Mouse (Mus musculus): Measurements from ENCODE around the gene Hoxa7. TPM values are rescaled to one million over a fixed set of nuclear protein-coding genes. Genes with fewer than 3 reads are reported as not detected.

Hoxa7 gene
- polyA plus RNA-seq, 1 experiment, result 11.9 TPM

DNA sequence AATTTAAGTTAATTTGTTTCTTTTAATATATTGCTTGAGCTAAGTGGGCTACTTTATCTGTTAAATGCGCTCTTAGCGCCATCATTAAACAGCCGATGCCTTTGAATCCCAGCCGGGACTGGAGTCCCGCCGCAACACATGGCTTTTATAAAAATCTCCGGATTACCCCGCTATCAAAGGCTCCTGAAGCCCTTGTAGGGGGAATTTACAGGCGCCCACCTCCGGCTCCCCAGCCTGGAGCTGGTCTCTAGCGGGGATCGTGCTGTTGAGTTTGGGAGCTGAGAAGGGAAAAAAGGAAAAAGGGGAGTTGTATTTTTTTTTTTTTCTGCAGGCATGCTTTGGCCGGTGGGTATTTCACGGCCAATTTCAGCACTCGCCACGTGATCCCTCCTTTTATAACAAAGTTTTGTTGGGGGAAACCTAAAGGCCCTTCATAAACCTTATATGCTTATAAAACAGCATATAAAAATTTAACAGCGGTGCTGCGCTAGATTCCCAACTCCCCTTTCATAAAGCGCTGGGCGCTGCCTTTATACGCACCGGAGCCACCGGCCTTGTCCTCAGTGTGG lies 22.9 kb upstream of the Hoxa7 start:
- Histone ChIP-seq H3ac (ENCODE audit: control insufficient read depth, insufficient read length) (peak overlapping the region; percentile 73), H3K4me2 (ENCODE audit: low read depth) (peak overlapping the region; percentile 86), H3K27me3 (ENCODE audit: control insufficient read depth, insufficient read depth, insufficient read length) (no peaks in the 10 kb centered on the region), H3K79me2 (ENCODE audit: control insufficient read depth, insufficient read depth) (peaks cover 43% of the 10 kb centered on the region), H3K36me3 (ENCODE audit: control insufficient read depth, insufficient read depth) (no peaks in the 10 kb centered on the region), H3K4me3 (peak overlapping the region; percentile 90)
- peak; percentile 40 for TF ChIP-seq USF1 (IDR thresholded peaks at IDR 0.05; ENCODE audit: low read depth)
- peak; percentile 7 for TF ChIP-seq POLR2A (IDR thresholded peaks at IDR 0.05; ENCODE audit: insufficient read length, low read depth)
- no peak for TF ChIP-seq E2F4 (IDR thresholded peaks at IDR 0.05; ENCODE audit: insufficient read depth)
- TF ChIP-seq POLR2AphosphoS2 (IDR thresholded peaks at IDR 0.05; ENCODE audit: insufficient read length, low read depth), result no peak

DNA sequence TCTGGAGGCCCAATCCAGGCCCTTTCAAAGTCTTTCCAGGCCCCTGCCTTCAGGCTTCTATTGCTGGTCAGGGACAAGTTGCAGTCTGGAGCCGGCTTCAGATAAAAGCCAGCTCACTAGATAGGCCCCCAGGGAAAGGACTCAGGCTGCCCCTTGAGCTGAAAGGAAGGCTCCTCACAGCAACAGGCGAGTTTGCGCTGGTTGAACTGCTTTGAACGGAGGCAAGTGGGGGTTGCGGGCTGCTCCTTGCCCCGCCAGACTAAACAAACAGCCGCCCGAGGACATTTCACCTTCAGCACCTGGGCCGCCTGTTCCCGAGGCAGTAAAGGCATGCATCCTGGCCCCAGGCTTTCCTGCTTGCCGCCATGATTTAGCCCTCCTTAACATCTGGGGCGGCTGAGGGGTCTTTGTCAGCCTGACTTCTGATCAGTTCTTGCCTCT lies 22.0 kb upstream of the Hoxa7 start:
- TF ChIP-seq TCF3 (IDR thresholded peaks at IDR 0.05; ENCODE audit: insufficient read length, low read depth) (no peak), SRF (IDR thresholded peaks at IDR 0.05; ENCODE audit: control insufficient read depth, insufficient read length, low read depth) (no peak), MYOD1 (IDR thresholded peaks at IDR 0.05; ENCODE audit: control insufficient read depth in 1 of 3, insufficient read length in 2 of 3, low read depth in 2 of 3) (no peak), TCF12 (IDR thresholded peaks at IDR 0.05; ENCODE audit: insufficient read depth, poor library complexity, severe bottlenecking) (no peak), MYOG (IDR thresholded peaks at IDR 0.05; ENCODE audit: control insufficient read depth in 1 of 3, insufficient read depth in 1 of 3, insufficient read length in 2 of 3, low read depth in 2 of 3) (no peak), REST (IDR thresholded peaks at IDR 0.05; ENCODE audit: insufficient read depth, insufficient read length) (no peak), POLR2A (IDR thresholded peaks at IDR 0.05; ENCODE audit: insufficient read length, low read depth) (no peak), POLR2AphosphoS2 (IDR thresholded peaks at IDR 0.05; ENCODE audit: insufficient read length, low read depth) (no peak), CEBPB (IDR thresholded peaks at IDR 0.05; ENCODE audit: insufficient read depth, poor library complexity, severe bottlenecking) (no peak), USF1 (IDR thresholded peaks at IDR 0.05; ENCODE audit: low read depth) (no peak), E2F4 (IDR thresholded peaks at IDR 0.05; ENCODE audit: insufficient read depth) (no peak), MAX (IDR thresholded peaks at IDR 0.05; ENCODE audit: low read depth) (no peak)
- no peaks in the 10 kb centered on the region for H3K27me3 ChIP-seq (ENCODE audit: control insufficient read depth, insufficient read depth, insufficient read length)
- peaks cover 52% of the 10 kb centered on the region for H3K79me2 ChIP-seq (ENCODE audit: control insufficient read depth, insufficient read depth)
- H3K4me3 ChIP-seq, result peak overlapping the region; percentile 90
- H3K36me3 ChIP-seq (ENCODE audit: control insufficient read depth, insufficient read depth), result no peaks in the 10 kb centered on the region
- H3K4me2 ChIP-seq (ENCODE audit: low read depth), result peak overlapping the region; percentile 86
- H3ac ChIP-seq (ENCODE audit: control insufficient read depth, insufficient read length), result peak overlapping the region; percentile 73

DNA sequence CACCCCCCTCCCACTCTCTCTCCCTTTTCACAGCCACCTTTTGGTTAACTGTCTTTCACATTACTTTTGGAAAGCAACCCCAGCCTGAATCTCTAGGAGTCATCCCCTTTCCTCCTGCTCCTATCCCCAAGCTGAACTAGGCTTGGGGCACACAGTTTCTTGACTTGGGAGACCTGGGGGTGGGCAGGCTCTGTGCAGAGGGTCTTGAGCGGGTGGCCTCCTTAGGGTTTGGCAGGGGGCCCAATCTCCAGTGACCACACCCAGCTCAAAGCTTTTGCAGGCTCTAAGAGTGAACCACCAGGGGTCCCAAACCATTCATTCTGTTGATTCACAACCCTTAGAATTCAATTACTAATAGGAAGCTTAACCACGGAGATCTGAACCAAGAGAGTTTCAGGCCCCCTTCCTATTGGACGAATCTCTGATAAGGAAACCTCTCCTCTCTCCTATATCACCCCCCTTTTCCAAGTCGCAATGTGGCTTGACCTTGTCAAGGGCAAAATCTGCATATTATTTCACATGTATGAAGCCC lies 21.2 kb upstream of the Hoxa7 start:
- Histone ChIP-seq H3K4me2 (ENCODE audit: low read depth) (peak overlapping the region; percentile 86), H3K36me3 (ENCODE audit: control insufficient read depth, insufficient read depth) (no peaks in the 10 kb centered on the region), H3ac (ENCODE audit: control insufficient read depth, insufficient read length) (no peak overlapping the region), H3K4me3 (peak overlapping the region; percentile 90), H3K79me2 (ENCODE audit: control insufficient read depth, insufficient read depth) (peaks cover 56% of the 10 kb centered on the region), H3K27me3 (ENCODE audit: control insufficient read depth, insufficient read depth, insufficient read length) (no peaks in the 10 kb centered on the region)
- TF ChIP-seq MAX (IDR thresholded peaks at IDR 0.05; ENCODE audit: low read depth) (no peak), TCF12 (IDR thresholded peaks at IDR 0.05; ENCODE audit: insufficient read depth, poor library complexity, severe bottlenecking) (no peak), USF1 (IDR thresholded peaks at IDR 0.05; ENCODE audit: low read depth) (no peak), CEBPB (IDR thresholded peaks at IDR 0.05; ENCODE audit: insufficient read depth, poor library complexity, severe bottlenecking) (no peak), MYOG (IDR thresholded peaks at IDR 0.05; ENCODE audit: control insufficient read depth in 1 of 3, insufficient read depth in 1 of 3, insufficient read length in 2 of 3, low read depth in 2 of 3) (no peak), POLR2A (IDR thresholded peaks at IDR 0.05; ENCODE audit: insufficient read length, low read depth) (no peak), REST (IDR thresholded peaks at IDR 0.05; ENCODE audit: insufficient read depth, insufficient read length) (no peak), TCF3 (IDR thresholded peaks at IDR 0.05; ENCODE audit: insufficient read length, low read depth) (no peak), POLR2AphosphoS2 (IDR thresholded peaks at IDR 0.05; ENCODE audit: insufficient read length, low read depth) (no peak), E2F4 (IDR thresholded peaks at IDR 0.05; ENCODE audit: insufficient read depth) (no peak), MYOD1 (IDR thresholded peaks at IDR 0.05; ENCODE audit: control insufficient read depth in 1 of 3, insufficient read length in 2 of 3, low read depth in 2 of 3) (no peak), SRF (IDR thresholded peaks at IDR 0.05; ENCODE audit: control insufficient read depth, insufficient read length, low read depth) (no peak)

DNA sequence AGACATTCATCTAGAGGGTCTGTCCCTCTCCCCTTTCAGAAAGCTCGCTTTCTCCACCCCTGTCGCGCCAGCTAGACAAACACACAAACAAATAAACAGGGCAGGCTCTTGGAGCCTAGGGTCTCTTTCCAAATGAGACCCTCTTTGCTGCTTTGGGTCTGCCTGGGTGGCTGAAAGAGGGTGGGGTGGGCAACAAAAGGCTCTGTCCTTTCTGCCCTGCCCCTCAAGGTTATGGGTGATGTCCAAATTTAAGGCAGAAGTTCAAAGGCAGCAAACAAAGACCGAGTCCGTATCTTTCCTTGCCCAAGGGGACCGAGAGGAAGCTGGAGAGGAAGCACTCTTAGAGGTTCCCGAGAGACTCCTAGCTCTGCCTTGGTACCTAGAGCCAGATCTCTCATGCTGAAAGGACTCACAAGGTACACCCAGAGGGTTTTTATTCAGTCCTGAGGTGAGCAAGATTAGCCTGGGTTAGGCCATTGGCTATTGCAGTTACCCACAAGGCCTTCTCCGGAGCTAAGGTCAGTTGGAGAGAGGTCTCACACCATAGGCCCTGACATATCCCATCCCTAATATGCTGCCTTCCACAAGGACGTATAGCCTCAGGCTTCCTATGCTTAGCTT lies 19.5 kb upstream of the Hoxa7 start:
- H3K4me3 ChIP-seq, result peak overlapping the region; percentile 86
- H3K4me2 ChIP-seq (ENCODE audit: low read depth), result peak overlapping the region; percentile 76

More for the DNA sequence above, 19.5 kb upstream of the Hoxa7 start:
- TF ChIP-seq MYOG (IDR thresholded peaks at IDR 0.05; ENCODE audit: control insufficient read depth in 1 of 3, insufficient read depth in 1 of 3, insufficient read length in 2 of 3, low read depth in 2 of 3) (no peak), POLR2AphosphoS2 (IDR thresholded peaks at IDR 0.05; ENCODE audit: insufficient read length, low read depth) (peak; percentile 31)
- no peaks in the 10 kb centered on the region for H3K27me3 ChIP-seq (ENCODE audit: control insufficient read depth, insufficient read depth, insufficient read length)
- peaks cover 59% of the 10 kb centered on the region for H3K79me2 ChIP-seq (ENCODE audit: control insufficient read depth, insufficient read depth)
- no peak overlapping the region for H3ac ChIP-seq (ENCODE audit: control insufficient read depth, insufficient read length)
- no peaks in the 10 kb centered on the region for H3K36me3 ChIP-seq (ENCODE audit: control insufficient read depth, insufficient read depth)

Data from myocyte (in vitro differentiated cells).